Comparison of ENCODE assay signal across 27 mouse cellular contexts in genomic region chr1:136001438-136001837, GRCm38 (mm10). TPM values are rescaled to one million over a fixed set of nuclear protein-coding genes. Genes with fewer than 3 reads are reported as not detected.
DNase-seq lines count a peak whose midpoint lies in the region; ATAC-seq lines count a peak whose summit lies in the region.
"Had no signal": no experiment of that assay in that cellular context is flagged by ENCODE, and none has a peak within 500 bp of the region (broad histone marks: within the 10 kb centered on the region; RNA-seq: fewer than 3 reads in every experiment).

No protein-coding gene starts in this region.

- H3K36me3 ChIP-seq in kidney, embryonic 16.5 days (ENCODE audit: insufficient read depth, low read length) = no peaks in the 10 kb centered on the region
- H3K36me3 ChIP-seq in liver, embryonic 16.5 days (ENCODE audit: control insufficient read depth, insufficient read depth) = no peaks in the 10 kb centered on the region
- H3K36me3 ChIP-seq in liver, embryonic 12.5 days = no peaks in the 10 kb centered on the region
- H3K36me3 ChIP-seq: G1E; limb, embryonic 13.5 days; liver, embryonic 15.5 days; midbrain, embryonic 15.5 days had no signal

- peak; percentile 31 for DNase-seq in kidney, adult 18-20 months
- peak; percentile 21 for DNase-seq in lung, postnatal 36 days
- no peak for DNase-seq in lung, postnatal 10 days
- DNase-seq in yolk sac, embryonic 10.5 days (ENCODE audit: low spot score) = peak; percentile 68
- no peak for DNase-seq in thymus, postnatal 36 days
- DNase-seq: adrenal gland, adult 8-10 months; cerebellum, adult 2 months; cerebellum, postnatal 14 days; gastrocnemius, adult 2 months; gastrocnemius, postnatal 36 days; heart, adult 18-20 months; right cerebral cortex, postnatal 25 days; thymus, postnatal 14 days had no signal

- H3K4me1 ChIP-seq in kidney, embryonic 16.5 days (ENCODE audit: insufficient read depth, low read length) = no peaks in the 10 kb centered on the region
- no peaks in the 10 kb centered on the region for H3K4me1 ChIP-seq in liver, embryonic 16.5 days (ENCODE audit: control insufficient read depth, low read depth, low read length)
- H3K4me1 ChIP-seq in liver, embryonic 12.5 days = no peaks in the 10 kb centered on the region
- H3K4me1 ChIP-seq: limb, embryonic 13.5 days; liver, embryonic 15.5 days; midbrain, embryonic 15.5 days had no signal

- H3K4me2 ChIP-seq in kidney, embryonic 16.5 days (replicated peaks; ENCODE audit: low read depth, low read length) = no peak overlapping the region
- no peak overlapping the region for H3K4me2 ChIP-seq in liver, embryonic 16.5 days (ENCODE audit: low read depth, low read length)
- no peak overlapping the region for H3K4me2 ChIP-seq in liver, embryonic 12.5 days
- H3K4me2 ChIP-seq: heart, embryonic 11.5 days; hindbrain, embryonic 14.5 days; limb, embryonic 13.5 days; liver, embryonic 15.5 days; midbrain, embryonic 15.5 days had no signal

- H3K4me3 ChIP-seq in kidney, embryonic 16.5 days (ENCODE audit: low read length) = no peak overlapping the region
- H3K4me3 ChIP-seq in liver, embryonic 16.5 days (ENCODE audit: low read depth, low read length) = no peak overlapping the region
- H3K4me3 ChIP-seq in liver, embryonic 12.5 days = no peak overlapping the region
- H3K4me3 ChIP-seq: erythroblast, embryonic 14.5 days; gastrocnemius, adult 2 months; limb, embryonic 13.5 days; liver, embryonic 15.5 days; midbrain, embryonic 15.5 days had no signal

- H3K9me3 ChIP-seq in kidney, embryonic 16.5 days (ENCODE audit: low read length) = no peaks in the 10 kb centered on the region
- H3K9me3 ChIP-seq in liver, embryonic 16.5 days (replicated peaks; ENCODE audit: control insufficient read depth, low read length) = no peaks in the 10 kb centered on the region
- no peaks in the 10 kb centered on the region for H3K9me3 ChIP-seq in liver, embryonic 12.5 days (replicated peaks)
- H3K9me3 ChIP-seq: limb, embryonic 13.5 days; liver, embryonic 15.5 days; midbrain, embryonic 15.5 days had no signal

- no peak overlapping the region for H3K27ac ChIP-seq in kidney, embryonic 16.5 days (ENCODE audit: low read length)
- no peak overlapping the region for H3K27ac ChIP-seq in liver, embryonic 16.5 days (ENCODE audit: low read length)
- no peak overlapping the region for H3K27ac ChIP-seq in liver, embryonic 12.5 days
- H3K27ac ChIP-seq: gastrocnemius, adult 2 months; hindbrain, embryonic 14.5 days; limb, embryonic 13.5 days; liver, embryonic 15.5 days; midbrain, embryonic 15.5 days had no signal

- WGBS in kidney, embryonic 16.5 days = 70% methylated on average over 2 of the region's 2 CpGs
- 74% methylated on average over 2 of the region's 2 CpGs for WGBS in liver, embryonic 16.5 days (ENCODE audit: insufficient replicate concordance)
- 80% methylated on average over 2 of the region's 2 CpGs for WGBS in liver, embryonic 12.5 days (ENCODE audit: insufficient replicate concordance)

- no peak overlapping the region for H3K9ac ChIP-seq in kidney, embryonic 16.5 days (replicated peaks; ENCODE audit: low read length)
- no peak overlapping the region for H3K9ac ChIP-seq in liver, embryonic 16.5 days (ENCODE audit: low read depth, low read length)
- no peak overlapping the region for H3K9ac ChIP-seq in liver, embryonic 12.5 days
- H3K9ac ChIP-seq: hindbrain, embryonic 14.5 days; limb, embryonic 13.5 days; liver, embryonic 15.5 days; midbrain, embryonic 15.5 days had no signal

- no peak; the same call in 1 of the 2 replicates for ATAC-seq in kidney, embryonic 16.5 days (ENCODE audit: low FRiP score, low TSS enrichment)
- ATAC-seq in liver, embryonic 16.5 days (ENCODE audit: low read depth) = peak; percentile 47; the same call in 1 of the 2 replicates
- ATAC-seq in liver, embryonic 12.5 days = no peak
- ATAC-seq: forebrain, embryonic 16.5 days; midbrain, embryonic 15.5 days had no signal

- H3K27me3 ChIP-seq in kidney, embryonic 16.5 days (ENCODE audit: insufficient read depth, low read length) = 0 out of 2 replicates have a peak, but pooled peaks cover 2% of the 10 kb centered on the region
- H3K27me3 ChIP-seq in liver, embryonic 16.5 days (ENCODE audit: control insufficient read depth, insufficient read depth, low read depth, low read length) = peaks cover 8% of the 10 kb centered on the region
- H3K27me3 ChIP-seq in liver, embryonic 12.5 days (replicated peaks) = peaks cover 64% of the 10 kb centered on the region

RNA-seq across cellular contexts. Expression of gene Igfn1, which starts 4.7 kb away (rescaled TPM):
- polyA plus RNA-seq in kidney, embryonic 16.5 days (2015; fragmentation: Nextera tagmentation; extraction: Ambion mirVana) = 0.17 and 0.30 TPM in 2 replicates
- not detected in 2 replicates for polyA plus RNA-seq in liver, embryonic 16.5 days (2015; fragmentation: Nextera tagmentation; extraction: Ambion mirVana)
- polyA plus RNA-seq in liver, embryonic 12.5 days (2016; fragmentation: Nextera tagmentation; extraction: Ambion mirVana) = not detected in 2 replicates
- polyA plus RNA-seq: embryonic facial prominence, embryonic 14.5 days; erythroblast, embryonic 14.5 days; forebrain, embryonic 11.5 days; forebrain, embryonic 16.5 days; heart, embryonic 16.5 days; hindbrain, embryonic 14.5 days; liver, embryonic 15.5 days; midbrain, embryonic 15.5 days had no signal

RNA-seq across cellular contexts. Expression of gene Tmem9, which starts 6.5 kb away (rescaled TPM):
- polyA plus RNA-seq in kidney, embryonic 16.5 days (2015; fragmentation: Nextera tagmentation; extraction: Ambion mirVana) = 260 and 268 TPM in 2 replicates
- polyA plus RNA-seq in liver, embryonic 16.5 days (2015; fragmentation: Nextera tagmentation; extraction: Ambion mirVana) = 92.9 and 94.4 TPM in 2 replicates
- 95.0 and 103 TPM in 2 replicates for polyA plus RNA-seq in liver, embryonic 12.5 days (2016; fragmentation: Nextera tagmentation; extraction: Ambion mirVana)

RNA-seq across cellular contexts. Expression of gene Ascl5, which starts 49.2 kb away (rescaled TPM):
- polyA plus RNA-seq in kidney, embryonic 16.5 days (2015; fragmentation: Nextera tagmentation; extraction: Ambion mirVana) = not detected in 2 replicates
- not detected in 2 replicates for polyA plus RNA-seq in liver, embryonic 16.5 days (2015; fragmentation: Nextera tagmentation; extraction: Ambion mirVana)
- not detected in 2 replicates for polyA plus RNA-seq in liver, embryonic 12.5 days (2016; fragmentation: Nextera tagmentation; extraction: Ambion mirVana)
- polyA plus RNA-seq: cerebellum, adult 2 months; forebrain, embryonic 11.5 days; forebrain, embryonic 16.5 days; G1E; heart, embryonic 11.5 days; heart, embryonic 16.5 days; hindbrain, embryonic 14.5 days; limb, embryonic 13.5 days; liver, embryonic 15.5 days; midbrain, embryonic 15.5 days had no signal

RNA-seq across cellular contexts. Expression of gene Cacna1s, which starts 51.1 kb away (rescaled TPM):
- 0.36 TPM in 2 replicates for polyA plus RNA-seq in kidney, embryonic 16.5 days (2015; fragmentation: Nextera tagmentation; extraction: Ambion mirVana)
- 0.15 and 0.60 TPM in 2 replicates for polyA plus RNA-seq in liver, embryonic 16.5 days (2015; fragmentation: Nextera tagmentation; extraction: Ambion mirVana)
- 0.08 and 0.20 TPM in 2 replicates for polyA plus RNA-seq in liver, embryonic 12.5 days (2016; fragmentation: Nextera tagmentation; extraction: Ambion mirVana)
- polyA plus RNA-seq: erythroblast, embryonic 14.5 days; G1E had no signal

Comparison
In these comparisons a context has a peak if more than half of its experiments do, and no peak if none do; other contexts are left out.
1. DNase-seq: peak in kidney, adult 18-20 months (single experiment), lung, postnatal 36 days (single experiment) and yolk sac, embryonic 10.5 days (single experiment); none in lung, postnatal 10 days (single experiment) and thymus, postnatal 36 days (0 of 2).